Mouse (Mus musculus) heart, embryonic 14.5 days (tissue): Measurements from ENCODE around the gene Uckl1. TPM values are rescaled to one million over a fixed set of nuclear protein-coding genes. Genes with fewer than 3 reads are reported as not detected.

Experiments
- ATAC-seq: fragments of 200-750 bp; cut with Nextera tagmentation; 2 replicates; pipeline ENCODE4 v1.8.0; 2017; ENCODE audit warnings: low read depth, moderate TSS enrichment; ENCODE audit not compliant: insufficient number of reproducible peaks, insufficient read depth, low FRiP score
- H3K27ac ChIP-seq, 2 experiments: fragments of 200-500 bp in 1 of 2; fragments of 300-500 bp in 1 of 2; sonication (generic) in 1 of 2; replicated peaks in 1 of 2; 2 replicates each; pipeline ENCODE4 v1.5.1; 2012 to 2014; ENCODE audit warnings: low read depth in 2 of 2, low read length in 2 of 2, control low read depth in 1 of 2, mild to moderate bottlenecking in 1 of 2, mixed read lengths in 1 of 2; ENCODE audit not compliant: control insufficient read depth in 1 of 2, insufficient read depth in 1 of 2
- H3K27me3 ChIP-seq: fragments of 300-500 bp; sonication (generic); 2 replicates; pipeline ENCODE4 v1.6.1; 2014; ENCODE audit warnings: mild to moderate bottlenecking, low read length, control low read depth; ENCODE audit not compliant: control insufficient read depth, insufficient read depth
- H3K36me3 ChIP-seq: fragments of 300-500 bp; sonication (generic); 2 replicates; pipeline ENCODE4 v1.6.1; 2014; ENCODE audit warnings: mild to moderate bottlenecking, control low read depth, low read length, mixed read lengths; ENCODE audit not compliant: control insufficient read depth, insufficient read depth
- H3K4me1 ChIP-seq, 2 experiments: fragments of 200-500 bp in 1 of 2; fragments of 300-500 bp in 1 of 2; sonication (generic) in 1 of 2; 2 replicates each; pipeline ENCODE4 v1.6.1; 2012 to 2014; ENCODE audit warnings: low read length in 2 of 2, control low read depth in 1 of 2, mixed read lengths in 1 of 2; ENCODE audit not compliant: control insufficient read depth in 2 of 2, insufficient read depth in 2 of 2
- H3K4me2 ChIP-seq: fragments of 300-500 bp; sonication (generic); 2 replicates; pipeline ENCODE4 v1.6.1; 2014; ENCODE audit warnings: mild to moderate bottlenecking, low read length
- H3K4me3 ChIP-seq, 2 experiments: fragments of 200-500 bp in 1 of 2; fragments of 300-500 bp in 1 of 2; sonication (generic) in 1 of 2; 2 replicates each; pipeline ENCODE4 v1.5.1; 2012 to 2014; ENCODE audit warnings: low read length in 2 of 2, mild to moderate bottlenecking in 2 of 2, control low read depth in 1 of 2, low read depth in 1 of 2, moderate library complexity in 1 of 2; ENCODE audit not compliant: control insufficient read depth in 1 of 2, insufficient read depth in 1 of 2
- H3K9ac ChIP-seq: fragments of 300-500 bp; sonication (generic); 2 replicates; pipeline ENCODE4 v1.6.1; 2014; ENCODE audit warnings: mild to moderate bottlenecking, low read length
- H3K9me3 ChIP-seq: fragments of 300-500 bp; sonication (generic); 2 replicates; pipeline ENCODE4 v1.6.1; 2016; ENCODE audit warnings: low read length, control low read depth; ENCODE audit not compliant: control insufficient read depth
- WGBS: fragments of 180-500 bp; shearing (Covaris S2); extraction: QIAGEN DNeasy Blood & Tissue Kit; methylation state at CpG from one replicate; pipeline ENCODE4 v1.1.7; 2014; 5-methylcytosine and 5-hydroxymethylcytosine counted together
- polyA plus RNA-seq: library from polyadenylated mRNA; unstranded; fragments of >200 nt; fragmentation: Nextera tagmentation; extraction: Ambion mirVana; gene quantifications from 2 replicates; pipeline ENCODE4 v1.2.1, GENCODE M21; 2014

Uckl1 gene
- polyA plus RNA-seq, 1 experiment from 2014 or later = 72.1 TPM

DNA sequence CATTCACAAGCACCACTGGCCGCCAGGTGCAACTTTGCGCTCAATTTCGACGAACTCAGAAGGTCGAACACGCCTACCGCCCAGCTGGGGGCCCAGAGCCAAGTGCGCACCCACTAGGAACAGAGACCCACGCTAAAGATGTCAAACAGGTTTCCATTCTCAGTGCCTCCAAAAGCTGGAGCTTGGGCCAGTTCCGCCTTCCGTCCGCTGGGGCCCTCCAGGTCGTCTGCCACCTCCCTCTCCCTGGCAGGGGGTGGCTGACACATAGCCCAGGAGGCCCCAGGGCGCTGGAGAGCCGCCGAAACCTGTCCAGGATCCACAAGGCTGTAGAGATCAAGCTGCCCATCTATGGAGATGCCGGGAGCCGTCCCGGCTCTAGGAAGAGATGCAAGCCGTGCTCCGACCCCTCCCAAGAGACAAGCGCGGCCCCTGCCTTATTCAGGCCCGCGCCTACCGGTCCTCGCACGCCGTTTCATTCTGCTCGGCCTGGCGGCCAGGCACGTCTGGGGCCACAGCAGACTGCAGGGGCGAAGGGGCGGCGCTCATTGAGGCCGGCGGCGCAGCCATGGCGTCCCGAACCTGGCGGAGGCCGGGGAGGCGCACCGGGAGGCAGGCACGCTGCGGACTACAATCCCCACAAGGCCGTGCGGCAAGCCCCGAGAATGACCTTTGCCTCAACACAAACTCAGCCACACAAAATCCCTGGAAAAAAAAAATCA, 3.1 kb downstream of the Uckl1 start:
- Histone ChIP-seq H3K4me3 (peak overlapping the region; percentile 84 to 90), H3K27ac (peak overlapping the region; percentile 90 to 95), H3K4me2 (peak overlapping the region; percentile 92), H3K9ac (peak overlapping the region; percentile 94), H3K9me3 (no peaks in the 10 kb centered on the region), H3K36me3 (peaks cover 36% of the 10 kb centered on the region), H3K27me3 (no peaks in the 10 kb centered on the region), H3K4me1 (peaks cover 25 to 37% of the 10 kb centered on the region in 2 experiments)
- peak; percentile 77 for ATAC-seq
- under 1% methylated on average over 49 of the region's 49 CpGs for WGBS

DNA sequence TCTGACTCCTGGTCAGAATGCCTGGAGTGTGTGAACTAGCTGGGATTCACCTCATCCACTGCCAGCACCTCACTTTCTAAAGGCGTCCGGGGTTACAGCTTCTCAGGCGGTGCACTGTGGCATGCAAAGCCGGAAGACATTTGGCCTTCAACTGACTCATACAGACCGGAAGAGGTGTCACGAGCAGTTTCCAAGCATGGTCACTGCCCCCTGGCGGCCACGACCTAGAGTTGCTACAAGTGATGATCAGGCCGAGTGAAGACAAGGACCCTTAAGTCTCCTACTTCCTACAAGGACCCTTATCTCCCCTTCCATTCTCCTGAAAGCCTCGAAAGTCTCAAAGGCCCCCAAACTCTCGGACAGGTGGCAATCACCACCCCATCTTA, 3.7 kb downstream of the Uckl1 start:
- peaks cover 25 to 37% of the 10 kb centered on the region in 2 experiments for H3K4me1 ChIP-seq
- peak; percentile 72 for ATAC-seq
- peaks cover 30% of the 10 kb centered on the region for H3K36me3 ChIP-seq
- no peaks in the 10 kb centered on the region for H3K27me3 ChIP-seq
- H3K9ac ChIP-seq = peak overlapping the region; percentile 94
- H3K9me3 ChIP-seq = no peaks in the 10 kb centered on the region
- peak overlapping the region; percentile 90 to 95 for H3K27ac ChIP-seq
- H3K4me3 ChIP-seq = peak overlapping the region; percentile 84 to 90
- peak overlapping the region; percentile 92 for H3K4me2 ChIP-seq
- WGBS = under 1% methylated on average over 11 of the region's 11 CpGs

GRCm38 (mm10) chr2:181580131-181580772, 4.4 kb downstream of the Uckl1 start:
- 63% methylated on average over 5 of the region's 5 CpGs for WGBS
- Histone ChIP-seq H3K27me3 (no peaks in the 10 kb centered on the region), H3K4me3 (peak overlapping the region; percentile 84 to 90), H3K27ac (peak overlapping the region; percentile 79 to 95; a peak in 3 of 4 replicates), H3K36me3 (peaks cover 23% of the 10 kb centered on the region), H3K4me1 (peaks cover 25 to 37% of the 10 kb centered on the region in 2 experiments), H3K4me2 (peak overlapping the region; percentile 92), H3K9me3 (no peaks in the 10 kb centered on the region), H3K9ac (peak overlapping the region; percentile 94)
- ATAC-seq = no peak

DNA sequence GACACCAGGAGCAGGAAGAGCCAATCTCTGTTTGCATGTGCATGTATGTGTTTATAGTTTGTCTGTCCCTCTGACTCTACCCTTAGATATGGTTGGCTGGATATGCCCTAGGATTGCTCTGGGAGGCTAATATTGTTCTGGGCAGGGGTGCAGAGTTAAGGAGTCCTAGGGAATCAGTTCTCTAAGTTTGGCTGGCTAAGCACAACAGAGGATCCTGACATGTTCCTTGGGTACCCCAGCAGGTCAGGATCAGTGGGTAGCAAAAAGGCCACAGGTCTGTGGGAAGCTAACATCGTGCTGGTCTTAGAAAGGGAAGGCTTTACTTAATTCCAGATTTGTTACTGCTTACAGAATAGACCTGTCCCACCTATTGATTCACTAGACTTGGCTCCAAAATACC, 5.0 kb downstream of the Uckl1 start:
- H3K27ac ChIP-seq = no peak overlapping the region
- H3K4me2 ChIP-seq = no peak overlapping the region; the same call in 1 of the 2 replicates

GRCm38 (mm10) chr2:181578790-181579618, 5.7 kb downstream of the Uckl1 start:
- Histone ChIP-seq H3K9me3 (no peaks in the 10 kb centered on the region), H3K4me1 (peaks cover 25 to 37% of the 10 kb centered on the region in 2 experiments), H3K4me2 (peak overlapping the region; percentile 15; the same call in 1 of the 2 replicates), H3K27ac (peak overlapping the region; percentile 20 to 25; a peak in 3 of 4 replicates), H3K9ac (peak overlapping the region; percentile 47), H3K27me3 (no peaks in the 10 kb centered on the region), H3K36me3 (peaks cover 19% of the 10 kb centered on the region), H3K4me3 (no peak overlapping the region)
- WGBS = 34% methylated on average over 5 of the region's 5 CpGs
- ATAC-seq = no peak

More for the DNA sequence above, 5.0 kb downstream of the Uckl1 start:
- H3K36me3 ChIP-seq = peaks cover 19% of the 10 kb centered on the region
- no peaks in the 10 kb centered on the region for H3K9me3 ChIP-seq
- H3K4me1 ChIP-seq = peaks cover 25 to 37% of the 10 kb centered on the region in 2 experiments
- H3K27me3 ChIP-seq = no peaks in the 10 kb centered on the region
- WGBS = 89% methylated on average over 1 of the region's 1 CpGs
- no peak for ATAC-seq
- no peak overlapping the region for H3K9ac ChIP-seq
- no peak overlapping the region for H3K4me3 ChIP-seq

GRCm38 (mm10) chr2:181577981-181578581, 6.6 kb downstream of the Uckl1 start:
- Histone ChIP-seq H3K27ac (peak overlapping the region in 1 of 2 experiments; percentile 20; a peak in 1 of 4 replicates), H3K4me3 (no peak overlapping the region), H3K9ac (peak overlapping the region; percentile 34; the same call in 1 of the 2 replicates), H3K27me3 (no peaks in the 10 kb centered on the region), H3K4me2 (peak overlapping the region; percentile 15; the same call in 1 of the 2 replicates), H3K9me3 (no peaks in the 10 kb centered on the region), H3K36me3 (peaks cover 20% of the 10 kb centered on the region), H3K4me1 (peaks cover 25 to 37% of the 10 kb centered on the region in 2 experiments)
- ATAC-seq = no peak
- WGBS = 43% methylated on average over 7 of the region's 7 CpGs

- WGBS = 63% methylated on average over 2 of the region's 2 CpGs
- Histone ChIP-seq H3K36me3 (peaks cover 26% of the 10 kb centered on the region), H3K27ac (no peak overlapping the region), H3K4me1 (peaks cover 25 to 35% of the 10 kb centered on the region in 2 experiments), H3K27me3 (no peaks in the 10 kb centered on the region), H3K9me3 (no peaks in the 10 kb centered on the region), H3K4me2 (no peak overlapping the region), H3K9ac (no peak overlapping the region), H3K4me3 (no peak overlapping the region)
- no peak for ATAC-seq
These were observed 7.6 kb downstream of the Uckl1 start for GRCm38 (mm10) chr2:181577126-181577525.
